Mouse (Mus musculus) activated CD4-positive, CD25-positive, alpha-beta regulatory T cell, adult 4 months (primary cell): Measurements from ENCODE around the gene Tmprss4. TPM values are rescaled to one million over a fixed set of nuclear protein-coding genes. Genes with fewer than 3 reads are reported as not detected.

ENCODE experiments used
- ATAC-seq: one replicate; pipeline ENCODE4 v1.8.0; 2017
- polyA plus RNA-seq, 2 experiments: library from polyadenylated mRNA; unstranded; fragments of 100-300 nt; shearing (Covaris generic); gene quantifications; one replicate each; pipeline ENCODE4 v1.2.1; 2017

Tmprss4 gene
- polyA plus RNA-seq, 2 experiments from 2014 or later, result not detected

DNA sequence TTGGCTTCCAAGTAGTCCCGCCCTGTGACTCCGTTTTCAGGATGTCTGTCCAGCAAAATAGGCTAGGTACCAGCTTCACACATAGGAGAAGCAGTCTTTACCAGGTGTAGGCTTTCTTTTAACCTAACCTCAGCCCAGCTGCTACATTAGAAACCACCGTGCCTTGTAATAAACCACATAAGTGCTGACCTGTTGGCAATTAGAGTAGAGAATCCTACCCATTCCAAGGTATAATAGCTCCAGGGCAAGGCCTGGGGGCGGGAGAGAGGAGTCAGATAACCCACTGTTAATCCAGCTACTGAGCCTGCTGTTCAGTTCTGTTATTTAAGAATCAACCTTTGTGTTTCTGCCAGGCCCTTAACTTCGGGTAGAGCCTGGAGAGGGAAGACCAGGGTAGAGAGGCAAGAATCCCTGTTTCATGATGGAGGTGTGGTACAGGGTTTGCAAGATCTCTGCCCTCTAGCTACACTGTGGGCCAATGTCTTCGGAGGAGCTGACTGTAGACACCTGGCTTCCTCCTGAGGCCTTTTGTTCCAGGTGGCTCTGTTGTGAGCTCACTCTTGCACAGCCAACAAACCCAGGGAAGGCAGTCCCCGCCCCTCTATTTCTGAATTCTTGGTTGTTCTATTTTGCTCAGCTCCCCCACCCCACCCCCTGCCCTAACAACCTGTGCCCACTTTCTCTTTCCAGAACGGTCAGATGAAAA, 7.6 kb downstream of the Tmprss4 start:
- no peak for ATAC-seq

DNA sequence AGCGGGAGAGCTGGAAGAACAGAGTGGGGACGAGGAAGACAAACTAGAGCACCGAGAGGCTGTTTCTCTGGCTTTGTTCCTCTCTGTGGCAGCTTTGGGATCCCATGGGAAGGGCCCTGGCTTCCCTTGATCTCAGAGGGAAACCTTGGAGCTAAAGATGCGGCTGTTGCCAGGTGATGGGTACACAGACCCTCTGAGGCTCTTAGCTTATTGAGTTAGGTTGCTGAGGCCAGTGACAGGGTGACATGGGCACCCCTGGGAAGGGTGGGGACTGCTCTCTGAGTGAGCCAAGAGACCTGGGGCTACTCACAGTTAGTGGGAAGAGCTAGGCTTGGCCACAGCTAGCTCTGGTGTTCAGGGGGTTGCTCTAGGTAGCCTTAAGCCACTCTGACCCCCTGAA, 8.4 kb downstream of the Tmprss4 start:
- ATAC-seq, result no peak

DNA sequence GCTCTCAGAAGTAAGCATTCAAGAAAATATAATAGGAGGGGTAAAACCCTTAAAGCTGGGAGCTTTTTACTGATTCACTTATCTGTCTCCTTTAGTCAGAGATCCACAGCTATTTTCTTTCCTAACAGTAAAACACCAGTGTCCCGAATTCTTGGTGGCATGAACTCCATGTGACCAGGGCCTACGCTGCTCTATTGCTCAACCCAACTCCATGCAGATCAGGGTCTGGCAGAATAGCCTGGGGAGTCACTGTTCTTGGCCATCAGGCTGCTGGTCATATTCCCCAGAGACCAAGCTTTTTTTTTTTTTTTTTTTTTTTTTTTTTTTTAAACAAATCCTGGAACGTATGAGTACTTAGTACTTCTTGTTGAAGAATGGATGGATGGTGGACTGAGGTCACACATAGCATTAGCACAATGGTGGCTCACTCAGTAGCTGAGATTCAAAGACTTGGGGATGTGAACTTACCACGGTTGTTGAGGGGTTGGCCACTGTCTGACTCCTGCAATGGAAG, 14.2 kb downstream of the Tmprss4 start:
- no peak for ATAC-seq

DNA sequence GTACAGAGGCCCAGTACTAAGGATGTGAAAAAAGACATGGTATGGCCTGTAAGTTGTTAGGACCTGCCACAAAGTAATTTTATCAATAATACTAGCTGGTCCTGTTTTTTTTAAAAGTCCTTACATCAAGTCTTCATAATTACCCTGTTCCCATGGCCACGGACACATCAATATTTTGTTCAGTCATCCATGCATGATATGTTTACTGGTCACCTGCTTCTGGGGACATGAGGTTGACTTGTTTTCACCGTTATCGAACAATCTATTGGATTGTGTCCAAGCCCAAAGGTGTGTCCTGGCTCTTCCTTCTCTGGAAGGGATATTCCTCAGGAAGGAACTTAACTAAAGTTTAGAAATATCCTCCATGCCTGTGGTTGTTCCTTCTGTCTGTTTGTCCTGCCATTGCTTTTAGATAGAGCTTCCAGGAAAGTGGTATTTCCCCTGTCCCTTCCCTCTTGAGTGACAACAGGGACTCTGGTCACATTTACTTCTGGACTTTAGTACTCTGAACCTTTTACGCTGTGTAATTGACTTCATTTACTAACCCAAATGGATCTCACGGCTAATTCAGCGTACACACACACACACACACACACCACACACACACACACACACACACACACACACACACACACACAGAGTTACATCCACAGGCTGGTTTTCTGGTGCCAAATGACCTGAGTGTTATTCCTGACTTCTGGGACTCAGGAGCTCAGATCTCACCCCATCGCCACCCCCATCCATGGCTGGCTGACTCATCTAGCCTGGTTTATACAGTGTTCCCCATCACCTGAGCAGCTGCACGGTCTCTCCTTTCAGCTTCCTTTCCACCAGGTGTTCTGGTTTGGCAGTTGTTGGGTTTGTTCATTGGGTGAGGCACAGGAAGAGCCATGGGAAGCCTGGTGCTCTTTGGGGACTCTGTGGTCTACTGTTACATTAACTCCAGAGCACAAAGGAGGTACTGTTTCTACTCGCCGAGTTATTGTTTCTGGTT, 15.0 kb downstream of the Tmprss4 start:
- no peak for ATAC-seq

DNA sequence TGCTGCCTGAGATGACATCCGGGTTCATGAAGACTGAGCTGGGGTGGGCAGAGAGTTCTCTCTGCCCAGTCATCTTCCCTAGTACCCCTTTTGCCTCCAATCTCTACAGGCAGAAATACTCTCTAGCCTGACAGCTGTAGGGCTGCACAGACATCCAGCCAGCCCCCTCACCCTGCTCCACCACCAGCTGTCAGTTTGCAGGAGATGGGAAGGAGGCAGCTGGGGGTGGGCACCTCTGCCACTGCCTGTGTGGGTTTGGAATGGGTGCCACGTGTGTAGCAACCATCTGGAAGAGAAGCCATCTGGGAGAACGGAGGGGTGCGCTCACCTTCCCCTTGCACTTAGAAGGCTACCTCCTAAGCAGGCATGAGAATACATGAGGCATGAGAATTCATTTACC, 18.6 kb downstream of the Tmprss4 start:
- no peak for ATAC-seq

DNA sequence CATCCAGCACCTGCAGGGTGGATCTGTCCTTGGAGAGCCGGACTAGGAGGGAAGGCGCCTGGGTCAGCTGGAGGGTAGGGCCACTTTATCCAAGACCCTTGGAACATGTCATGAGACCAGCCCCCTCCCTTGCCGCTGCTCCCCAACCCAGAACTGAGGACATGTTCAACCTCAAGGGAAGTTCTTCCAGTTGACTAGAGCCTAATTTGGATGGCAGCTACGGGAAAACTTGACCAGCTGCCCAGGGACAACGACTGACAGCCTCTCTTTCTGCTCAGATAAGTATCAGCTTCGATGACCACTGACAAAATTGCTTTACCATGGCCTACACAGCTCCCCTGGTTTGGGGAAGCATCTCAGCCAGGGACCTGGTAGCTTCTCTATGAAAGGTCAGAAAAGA, 20.6 kb downstream of the Tmprss4 start:
- no peak for ATAC-seq

DNA sequence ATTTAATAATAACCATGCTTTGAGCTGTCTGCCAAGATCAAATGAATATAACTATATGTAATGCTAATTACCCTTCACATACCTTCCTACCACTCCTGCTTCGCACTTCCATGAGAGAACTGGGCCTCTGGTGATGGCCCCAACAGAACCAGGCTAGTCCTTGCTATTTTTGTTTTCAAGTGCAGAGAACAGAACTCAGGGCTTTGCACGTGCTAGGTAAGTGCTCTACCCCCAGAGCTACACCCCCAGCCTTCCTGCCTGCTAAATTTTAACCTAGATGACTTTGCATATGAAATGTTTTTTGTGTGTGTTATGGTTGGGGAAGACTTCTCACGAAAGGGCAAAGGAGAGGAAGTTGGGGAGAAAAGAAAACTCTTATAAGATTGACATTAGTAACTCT, 21.4 kb downstream of the Tmprss4 start:
- ATAC-seq, result no peak

DNA sequence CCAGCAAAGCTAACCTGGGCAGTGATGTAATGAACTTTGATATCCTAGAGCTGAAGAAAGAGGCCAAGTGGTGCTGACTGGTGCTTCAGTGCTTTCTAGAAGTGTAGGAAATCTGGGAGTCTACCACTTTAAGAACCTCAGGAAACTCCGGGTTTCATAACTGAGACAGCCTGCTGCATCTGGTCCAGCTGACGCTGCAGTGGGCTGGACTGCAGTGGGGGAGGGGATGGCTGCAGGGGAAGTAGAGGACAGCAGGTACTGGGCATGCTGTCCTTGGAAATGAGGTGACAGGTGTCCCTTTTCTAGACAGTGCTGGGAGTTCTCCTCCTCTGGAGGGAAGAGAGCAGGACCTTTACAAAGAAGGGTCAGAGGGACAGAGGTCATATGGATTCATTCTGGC, 22.1 kb downstream of the Tmprss4 start, which contains the start of gene BC049352:
TSS of gene BC049352 (plus strand) at position 238 of the 400 bp plus-strand sequence.
- ATAC-seq, result no peak

DNA sequence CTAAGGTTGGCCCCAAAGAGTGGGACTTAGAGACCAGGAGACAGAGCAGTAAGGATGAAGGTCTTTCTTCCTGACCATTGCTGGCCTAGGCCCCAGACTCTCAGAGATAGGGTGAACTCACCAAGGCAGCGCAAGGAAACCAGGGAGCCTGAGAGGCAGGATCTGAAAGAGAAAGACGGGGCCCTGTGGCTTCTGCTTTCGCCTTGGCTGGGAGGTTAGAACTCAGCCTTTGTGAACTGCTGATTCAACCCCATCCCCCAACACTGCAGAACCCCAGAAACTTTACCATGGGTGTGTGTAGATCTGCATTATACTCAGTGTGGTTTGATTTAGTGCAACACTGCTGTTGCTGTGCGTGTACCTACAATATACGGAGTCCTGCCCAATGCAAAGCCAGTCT, 24.6 kb downstream of the Tmprss4 start:
- no peak for ATAC-seq

DNA sequence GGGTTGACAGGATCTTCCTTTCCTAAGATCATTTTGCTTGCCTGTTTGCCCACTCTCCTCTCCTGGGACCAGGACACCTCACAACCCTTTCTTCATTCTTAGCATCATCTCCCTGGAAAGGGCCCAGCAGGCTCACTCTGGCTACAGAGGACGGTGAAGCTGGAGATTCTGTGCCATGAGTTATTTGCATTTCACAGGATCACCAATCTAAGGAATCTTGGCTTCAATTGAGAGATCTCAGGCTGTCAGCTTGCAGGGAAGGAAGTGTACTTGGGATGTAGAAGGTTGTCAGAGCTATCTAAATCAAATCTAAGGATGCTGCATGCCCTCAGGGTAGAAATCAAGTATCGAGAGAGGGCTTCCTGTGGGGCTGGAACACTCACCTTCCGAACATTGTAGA, 30.4 kb downstream of the Tmprss4 start:
- ATAC-seq, result no peak

DNA sequence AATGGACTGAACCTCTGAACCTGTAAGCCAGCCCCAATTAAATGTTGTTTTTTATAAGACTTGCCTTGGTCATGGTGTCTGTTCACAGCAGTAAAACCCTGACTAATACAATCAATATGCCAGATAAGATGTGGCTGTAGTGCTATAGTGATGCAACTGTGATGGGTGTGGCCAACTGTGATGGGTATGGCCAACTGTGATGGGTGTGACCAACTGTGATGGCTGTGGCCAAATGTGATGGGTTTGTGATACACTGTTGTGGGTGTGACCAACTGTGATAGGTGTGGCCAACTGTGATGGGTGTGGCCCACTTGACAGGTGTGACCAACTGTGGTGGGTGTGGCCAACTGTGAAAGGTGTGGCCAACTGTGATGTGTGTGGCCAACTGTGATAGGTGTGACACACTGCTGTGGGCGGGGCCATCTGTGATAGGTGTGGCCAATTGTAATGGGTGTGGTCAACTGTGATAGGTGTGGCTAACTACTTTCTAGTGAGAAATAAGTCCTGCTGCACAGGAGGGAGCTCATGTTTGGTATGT, 32.8 kb downstream of the Tmprss4 start:
- no peak for ATAC-seq

DNA sequence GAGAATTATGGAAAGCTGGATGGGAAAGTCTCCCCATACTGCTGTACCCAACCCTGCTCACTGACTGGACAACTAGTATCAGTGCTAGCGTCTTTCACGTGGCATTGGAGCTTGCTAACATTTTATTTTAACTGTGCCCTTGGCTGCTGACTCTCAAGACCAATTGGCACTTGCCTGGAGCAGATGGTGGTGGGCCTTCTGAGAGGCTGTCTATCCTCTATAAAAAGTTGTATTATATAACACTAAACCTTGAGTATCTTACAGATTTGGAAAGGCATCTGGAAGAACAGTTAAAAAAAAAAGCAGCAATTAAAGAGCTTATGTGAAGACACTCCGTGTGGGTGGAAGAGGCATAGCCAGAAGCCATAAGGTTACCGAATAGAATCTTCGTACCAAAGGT, 33.7 kb downstream of the Tmprss4 start:
- ATAC-seq, result no peak

DNA sequence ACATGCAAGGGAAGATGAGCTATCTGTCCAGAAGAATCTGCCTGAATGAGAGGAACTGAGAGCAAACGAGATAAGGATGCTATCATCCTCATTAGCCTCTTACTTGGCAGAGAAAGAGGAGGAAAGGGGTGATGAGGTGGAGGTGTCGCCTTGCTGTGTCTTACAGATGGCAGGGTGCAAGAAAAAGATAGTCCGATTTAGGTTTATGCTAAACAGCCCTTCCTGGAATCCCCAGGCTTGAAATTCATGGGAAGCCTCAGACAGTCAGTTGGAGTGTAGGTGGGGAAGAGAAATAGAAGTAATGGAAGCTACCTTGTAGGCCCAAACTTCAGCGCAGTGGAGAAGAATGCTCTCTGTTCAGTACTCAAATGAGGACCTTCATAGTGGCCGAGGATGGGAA, 36.0 kb downstream of the Tmprss4 start:
- no peak for ATAC-seq

DNA sequence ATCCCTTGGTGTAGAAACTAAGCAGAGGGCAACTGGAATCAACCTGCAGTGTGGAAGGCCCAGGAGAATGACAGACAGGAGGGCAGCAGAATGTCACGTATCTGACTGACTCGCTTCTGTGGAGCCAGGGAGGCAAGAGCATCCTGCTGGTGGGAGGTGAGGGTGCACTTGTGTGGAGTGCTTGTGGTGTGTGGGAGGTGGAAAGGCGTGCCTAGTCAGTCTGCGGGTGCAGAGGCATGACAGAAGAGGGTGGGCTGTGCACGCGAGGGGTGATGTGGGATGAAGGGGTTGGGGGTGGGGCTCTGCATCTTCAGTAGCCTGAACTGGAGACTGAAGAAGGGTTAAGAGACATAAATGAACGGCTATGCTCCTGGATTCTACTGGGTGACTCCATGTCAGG, 50.5 kb downstream of the Tmprss4 start:
- no peak for ATAC-seq

DNA sequence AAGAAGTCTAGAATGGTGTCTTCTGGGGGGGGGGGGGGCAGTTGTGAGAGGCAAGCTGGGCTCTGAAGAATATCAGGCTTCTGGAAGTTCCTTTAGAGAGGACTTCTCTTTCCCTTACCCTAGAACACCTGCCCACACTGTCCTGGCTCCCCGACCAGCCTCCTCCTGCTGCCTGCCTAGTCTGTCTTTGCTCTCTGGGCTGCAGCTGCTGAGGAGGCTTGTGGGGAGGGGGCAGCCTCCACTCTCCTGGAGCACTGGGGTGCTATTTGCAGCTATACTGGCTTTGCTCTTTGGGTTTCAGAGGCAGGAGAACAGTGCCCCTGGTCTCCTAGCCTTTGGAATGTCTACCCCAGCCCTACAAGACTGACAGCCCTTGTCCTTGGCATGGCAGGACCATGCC, 53.0 kb downstream of the Tmprss4 start:
- no peak for ATAC-seq

DNA sequence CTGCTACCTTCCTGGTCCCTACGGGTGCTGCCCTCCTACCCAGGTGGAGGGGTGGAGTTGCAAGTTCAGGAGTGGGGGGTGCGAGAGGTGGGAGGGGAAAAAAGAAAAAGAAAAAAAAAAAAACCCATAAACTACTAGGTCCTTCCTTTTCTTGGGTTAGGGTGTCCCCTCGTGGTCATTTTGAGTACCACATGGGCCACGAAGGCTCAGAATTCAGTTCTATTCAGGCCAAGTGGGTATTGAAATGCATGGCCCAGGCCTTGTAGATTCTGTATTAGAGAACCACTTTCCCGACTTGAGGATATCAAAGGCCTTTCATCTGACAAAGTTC, 57.7 kb downstream of the Tmprss4 start:
- ATAC-seq, result peak; percentile 19

DNA sequence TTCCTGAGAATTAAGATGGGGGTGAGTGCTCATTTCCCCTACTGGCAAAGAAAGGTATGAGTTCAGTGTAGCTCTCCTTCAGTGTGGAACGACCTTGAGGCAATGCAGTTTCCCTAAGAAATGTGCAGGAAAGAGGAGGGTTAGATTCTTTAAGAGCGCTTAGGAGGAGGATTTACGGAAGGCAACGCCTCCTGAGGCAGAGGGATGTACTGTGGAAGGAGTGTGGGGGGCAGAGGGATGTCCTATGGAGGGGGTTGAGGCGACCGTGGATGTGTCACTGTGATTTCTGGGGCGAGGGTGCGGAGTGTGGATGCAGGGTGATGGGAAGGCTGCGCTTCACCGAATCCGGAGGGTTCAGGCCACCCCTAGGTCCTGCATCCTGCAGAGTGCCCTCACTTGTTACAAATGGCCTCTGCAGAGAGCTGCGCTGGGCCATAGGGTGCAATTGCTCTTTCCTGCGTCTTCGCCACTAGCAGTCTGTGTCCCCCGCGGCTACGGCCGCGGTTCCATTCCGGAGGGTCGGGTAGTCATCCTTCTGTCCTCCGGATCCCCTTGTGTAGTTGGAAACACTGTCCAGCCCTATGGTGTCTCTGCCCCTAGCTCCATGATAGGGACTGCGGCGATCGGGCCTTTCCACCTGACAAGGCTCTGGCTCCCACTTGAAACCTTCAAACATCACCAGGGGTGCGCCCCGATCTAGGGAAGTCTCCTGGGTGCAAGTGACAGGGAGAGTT, 58.2 kb downstream of the Tmprss4 start:
- no peak for ATAC-seq

DNA sequence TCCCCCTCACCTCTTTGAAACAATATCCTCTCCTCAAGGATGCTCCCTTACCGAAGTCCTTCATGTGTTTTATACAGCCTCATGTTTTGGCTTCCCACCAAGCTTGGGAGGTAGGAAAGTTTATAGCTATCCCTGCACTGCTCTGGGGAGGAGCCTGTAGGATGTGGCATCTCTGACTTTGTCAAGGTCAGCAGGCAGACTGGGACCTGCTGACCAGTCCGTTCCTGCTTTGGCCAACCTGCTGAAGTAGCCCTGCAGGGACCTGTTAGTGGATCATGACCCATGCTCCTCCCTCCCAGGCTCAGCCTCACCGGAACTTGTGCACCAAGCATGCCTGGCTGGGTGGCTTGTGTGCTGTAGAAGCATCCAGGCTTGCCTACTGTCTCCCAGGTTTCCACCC, 61.2 kb downstream of the Tmprss4 start:
- no peak for ATAC-seq

DNA sequence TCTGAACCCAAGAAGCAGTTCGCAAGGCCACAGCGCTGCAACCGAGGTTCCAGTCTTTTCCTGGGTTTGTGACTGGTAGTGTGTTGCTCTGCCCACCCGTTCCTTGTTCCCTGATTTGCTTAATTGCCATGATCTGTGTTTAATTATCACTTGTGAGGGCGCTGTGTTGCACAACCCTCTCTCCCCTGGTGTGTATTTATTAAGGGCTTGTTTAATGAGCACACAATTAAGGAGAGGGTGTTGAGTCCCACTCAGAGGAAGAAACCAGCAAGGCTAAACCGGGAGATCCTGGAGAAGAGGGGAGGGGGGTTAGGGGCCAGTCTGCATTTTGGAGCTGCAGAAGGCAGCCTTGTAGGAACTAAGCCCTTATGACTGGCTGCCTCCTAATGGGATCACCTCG, 62.9 kb downstream of the Tmprss4 start:
- no peak for ATAC-seq

DNA sequence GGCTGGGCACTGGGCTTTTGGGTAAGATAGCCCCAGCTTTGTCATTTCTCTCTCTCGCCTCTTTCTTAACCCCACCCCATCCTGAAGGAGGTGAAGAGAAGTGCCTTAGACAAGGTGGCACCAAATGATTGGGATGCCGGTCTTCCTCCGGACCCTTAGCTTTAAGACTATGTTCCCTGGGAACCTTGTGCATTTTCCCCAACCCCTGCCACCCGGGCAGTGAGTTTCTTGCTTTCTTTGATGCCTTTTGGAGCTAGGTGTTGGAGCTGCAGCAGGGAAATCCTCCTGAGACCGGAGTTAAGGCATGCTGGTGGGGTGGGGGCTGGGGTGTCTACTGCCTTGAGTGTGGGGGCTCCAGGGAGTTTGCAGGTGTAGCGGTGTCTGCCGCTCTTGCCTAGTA, 64.8 kb downstream of the Tmprss4 start:
- no peak for ATAC-seq

DNA sequence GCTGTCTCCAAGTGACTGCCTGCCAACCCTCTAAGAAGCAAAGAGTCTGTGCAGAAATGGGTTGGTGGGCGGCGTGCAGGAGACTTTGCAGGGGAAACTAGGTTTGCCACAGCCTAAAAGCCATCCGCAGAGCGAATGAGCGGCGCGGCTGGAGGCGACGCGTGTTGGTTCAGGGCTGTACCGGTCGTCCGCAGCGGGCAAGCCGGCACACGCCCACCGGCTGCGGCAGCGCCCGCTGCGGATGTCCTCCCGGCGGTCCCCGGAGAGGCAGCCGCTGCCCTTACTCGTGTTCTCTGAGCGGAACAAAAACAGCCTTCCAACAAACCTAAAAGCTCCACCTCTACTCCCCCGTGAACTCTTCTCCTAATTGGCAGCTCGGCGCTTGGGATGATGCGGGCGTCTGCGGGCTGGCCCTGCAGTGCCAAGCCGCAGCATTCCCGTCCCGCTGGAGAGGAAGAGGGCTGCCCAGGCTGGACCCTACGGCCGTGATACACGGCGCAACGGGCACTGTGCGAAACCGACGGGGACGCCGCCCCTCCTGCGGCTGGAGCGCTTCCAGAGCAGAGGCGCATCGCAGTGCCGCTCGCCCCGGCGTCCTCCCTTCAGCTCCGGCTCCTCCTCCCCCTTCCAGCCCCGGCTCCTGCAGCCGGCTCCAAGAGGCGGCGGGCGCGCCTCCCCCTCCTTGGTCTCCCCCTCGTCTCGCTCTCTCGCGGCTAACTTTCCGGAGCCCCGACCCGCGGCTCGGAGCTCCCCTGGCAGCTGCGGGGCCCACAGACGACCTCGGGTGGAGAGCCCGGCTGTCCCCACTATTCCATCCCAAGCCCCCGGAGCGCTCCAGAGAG, 65.5 kb downstream of the Tmprss4 start, which contains the start of gene Scn4b:
TSS of gene Scn4b (plus strand) at position 205 of the 842 bp plus-strand sequence.
- ATAC-seq, result peak; percentile 51
